Mouse (Mus musculus) C2C12 (cell line): ENCODE data around the gene Gucd1. TPM values are rescaled to one million over a fixed set of nuclear protein-coding genes. Genes with fewer than 3 reads are reported as not detected.
"Not testable (repeated sequence)": the region's sequence is repeated elsewhere in the genome, so short reads cannot be mapped to it uniquely, and the experiment has no call there.

Experiments used
- H3K27me3 ChIP-seq: one replicate; pipeline ENCODE4 v1.6.1; 2011; ENCODE audit not compliant: control insufficient read depth, insufficient read depth, insufficient read length
- H3K36me3 ChIP-seq: one replicate; pipeline ENCODE4 v1.6.1; 2011; ENCODE audit not compliant: control insufficient read depth, insufficient read depth
- H3K4me3 ChIP-seq: one replicate; pipeline ENCODE4 v1.5.1; 2011; ENCODE audit warnings: mild to moderate bottlenecking, control low read depth; ENCODE audit not compliant: poor library complexity, insufficient read depth, severe bottlenecking
- H3K79me2 ChIP-seq: one replicate; pipeline ENCODE4 v1.6.1; 2011; ENCODE audit not compliant: control insufficient read depth, insufficient read depth
- H3K79me3 ChIP-seq: one replicate; pipeline ENCODE4 v1.6.1; 2011; ENCODE audit warnings: low read depth, control low read depth
- H3ac ChIP-seq: one replicate; pipeline ENCODE3; 2011; ENCODE audit warnings: low read depth; ENCODE audit not compliant: control insufficient read depth, insufficient read length
- CEBPB ChIP-seq: IDR thresholded peaks from one replicate; pipeline ENCODE4 v1.6.1; 2011; ENCODE audit warnings: low read depth, mild to moderate bottlenecking, control low read depth, moderate library complexity
- CTCF ChIP-seq: IDR thresholded peaks from one replicate; pipeline ENCODE4 v1.5.1; 2011; ENCODE audit not compliant: control insufficient read depth, insufficient read depth, insufficient read length
- FOSL1 ChIP-seq: IDR thresholded peaks from one replicate; pipeline ENCODE4 v1.8.0; 2011; ENCODE audit warnings: mild to moderate bottlenecking, low read length; ENCODE audit not compliant: poor library complexity, insufficient read depth, severe bottlenecking
- MAX ChIP-seq: IDR thresholded peaks from one replicate; pipeline ENCODE4 v1.6.1; 2011; ENCODE audit warnings: mild to moderate bottlenecking, control low read depth
- MYOD1 ChIP-seq: IDR thresholded peaks from one replicate; pipeline ENCODE4 v1.6.1; 2011; ENCODE audit warnings: low read depth; ENCODE audit not compliant: control insufficient read depth, insufficient read length
- MYOG ChIP-seq: IDR thresholded peaks from one replicate; pipeline ENCODE4 v1.6.1; 2011; ENCODE audit not compliant: control insufficient read depth, insufficient read length; ENCODE audit errors: extremely low read depth
- USF1 ChIP-seq: IDR thresholded peaks from one replicate; pipeline ENCODE4 v1.6.1; 2011; ENCODE audit warnings: low read depth, mild to moderate bottlenecking, control low read depth, moderate library complexity
- polyA plus RNA-seq: library from polyadenylated mRNA; unstranded; fragments of >200 nt; fragmentation: generic; extraction: Trizol; gene quantifications from one replicate; pipeline ENCODE4 v1.2.1, GENCODE M21; 2012; ENCODE audit warnings: missing spikeins

The Gucd1 gene
- polyA plus RNA-seq, 1 experiment, result 15.7 TPM

GRCm38 (mm10) chr10:75424498-75424901 lies 93.3 kb downstream of the Gucd1 start:
- Histone ChIP-seq H3K79me2 (no peaks in the 10 kb centered on the region), H3K79me3 (no peaks in the 10 kb centered on the region), H3K36me3 (no peaks in the 10 kb centered on the region), H3K4me3 (no peak overlapping the region), H3K27me3 (no peaks in the 10 kb centered on the region), H3ac (no peak overlapping the region)
- TF ChIP-seq FOSL1 (no peak), CEBPB (no peak), USF1 (no peak), MAX (no peak), MYOD1 (no peak), CTCF (no peak), MYOG (no peak)

DNA sequence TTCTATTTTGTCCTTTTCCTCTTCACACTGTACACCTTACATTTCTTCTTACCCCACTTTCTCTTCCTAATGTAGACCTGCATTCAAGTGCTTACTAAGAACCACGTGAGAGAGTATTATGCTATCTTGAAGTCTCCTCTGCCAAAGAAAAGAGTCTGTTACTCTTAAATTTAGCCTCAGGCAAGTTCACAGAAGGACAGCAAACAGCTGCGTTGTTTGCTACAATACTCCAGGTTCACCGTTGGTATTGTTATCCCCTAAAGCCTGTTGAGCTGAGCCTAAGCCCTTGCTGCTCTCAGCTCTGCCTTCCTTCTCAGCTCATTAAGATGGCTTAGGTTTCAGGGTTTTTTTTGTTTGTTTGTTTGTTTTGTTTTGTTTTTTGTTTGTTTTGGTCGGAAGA lies 99.0 kb downstream of the Gucd1 start:
- no peak for TF ChIP-seq CTCF
- TF ChIP-seq MYOD1, result no peak
- TF ChIP-seq USF1, result no peak
- no peak for TF ChIP-seq MYOG
- no peak for TF ChIP-seq MAX
- no peak for TF ChIP-seq CEBPB
- no peak for TF ChIP-seq FOSL1
- Histone ChIP-seq H3K36me3 (no peaks in the 10 kb centered on the region), H3K4me3 (no peak overlapping the region), H3K79me2 (no peaks in the 10 kb centered on the region), H3ac (no peak overlapping the region), H3K27me3 (no peaks in the 10 kb centered on the region), H3K79me3 (no peaks in the 10 kb centered on the region)

DNA sequence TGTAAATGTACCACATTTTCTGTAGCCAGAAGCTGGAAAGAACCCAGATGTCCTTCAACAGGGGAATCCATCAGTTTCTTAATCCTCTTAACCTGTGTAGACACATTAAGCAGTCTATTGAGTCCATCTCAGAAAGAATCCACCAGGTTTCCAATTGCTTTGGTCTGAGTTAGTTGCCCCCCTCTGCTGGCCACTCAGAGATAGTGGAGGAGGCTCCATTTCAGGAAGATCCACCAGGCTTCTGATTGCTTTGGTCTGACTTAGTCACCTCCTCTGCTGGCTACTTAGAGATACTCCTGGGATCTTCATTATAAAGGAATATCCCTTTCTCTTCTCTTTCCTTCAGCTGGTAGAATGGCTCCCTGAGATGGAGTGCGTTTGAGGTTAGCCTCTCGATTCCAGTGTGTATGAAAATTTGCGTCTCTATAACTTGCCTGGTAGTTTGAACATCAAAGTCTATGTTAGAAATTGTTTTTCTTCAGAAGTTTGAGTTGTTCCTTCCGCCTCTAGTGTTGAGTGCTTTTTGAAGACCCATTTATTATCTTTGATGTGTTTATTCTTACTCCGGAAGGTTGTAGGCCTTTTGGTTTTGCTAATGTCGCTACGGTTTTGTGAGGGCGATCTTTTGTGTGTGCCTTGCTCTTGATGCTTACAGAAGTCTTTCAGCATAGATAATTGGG lies 100.3 kb downstream of the Gucd1 start:
- Histone ChIP-seq H3K36me3 (no peaks in the 10 kb centered on the region), H3ac (no peak overlapping the region)
- TF ChIP-seq CTCF (no peak), CEBPB (no peak), FOSL1 (no peak), MYOG (no peak), MAX (no peak), MYOD1 (no peak), USF1 (no peak)

DNA sequence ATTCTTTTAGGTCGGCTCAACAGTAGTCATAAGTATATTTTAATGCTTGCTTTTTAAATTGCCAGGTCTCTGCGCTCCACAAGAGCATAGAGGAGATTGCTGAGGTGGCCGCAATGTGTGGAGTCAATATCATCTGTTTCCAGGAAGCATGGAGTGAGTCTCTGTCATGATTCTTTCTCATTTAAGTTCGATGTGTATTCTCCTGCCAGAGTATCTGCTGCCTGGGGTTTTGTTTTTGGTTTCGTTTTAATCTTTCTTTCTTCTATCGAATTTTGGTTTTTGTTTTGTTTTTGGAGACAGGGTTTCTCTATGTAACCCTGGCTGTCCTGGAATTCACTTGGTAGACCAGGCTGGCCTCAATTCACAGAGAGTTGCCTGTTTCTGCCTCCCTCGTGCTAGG lies 102.8 kb downstream of the Gucd1 start:
- H3ac ChIP-seq, result no peak overlapping the region
- H3K79me2 ChIP-seq, result no peaks in the 10 kb centered on the region
- no peaks in the 10 kb centered on the region for H3K79me3 ChIP-seq
- TF ChIP-seq CTCF (no peak), USF1 (no peak), MYOD1 (no peak), FOSL1 (no peak), MYOG (no peak), MAX (no peak), CEBPB (no peak)
- H3K4me3 ChIP-seq, result no peak overlapping the region
- no peaks in the 10 kb centered on the region for H3K27me3 ChIP-seq
- H3K36me3 ChIP-seq, result no peaks in the 10 kb centered on the region

More for the DNA sequence above, 100.3 kb downstream of the Gucd1 start:
- Histone ChIP-seq H3K79me2 (no peaks in the 10 kb centered on the region), H3K27me3 (no peaks in the 10 kb centered on the region), H3K79me3 (no peaks in the 10 kb centered on the region), H3K4me3 (no peak overlapping the region)

GRCm38 (mm10) chr10:75412114-75413103 lies 105.4 kb downstream of the Gucd1 start:
- H3ac ChIP-seq, result no peak overlapping the region
- no peaks in the 10 kb centered on the region for H3K36me3 ChIP-seq
- no peak overlapping the region for H3K4me3 ChIP-seq
- no peaks in the 10 kb centered on the region for H3K79me3 ChIP-seq
- no peak for TF ChIP-seq USF1
- TF ChIP-seq MYOG, result no peak
- TF ChIP-seq CTCF, result no peak
- TF ChIP-seq FOSL1, result no peak
- TF ChIP-seq MYOD1, result no peak
- no peak for TF ChIP-seq MAX
- no peaks in the 10 kb centered on the region for H3K27me3 ChIP-seq
- H3K79me2 ChIP-seq, result no peaks in the 10 kb centered on the region

DNA sequence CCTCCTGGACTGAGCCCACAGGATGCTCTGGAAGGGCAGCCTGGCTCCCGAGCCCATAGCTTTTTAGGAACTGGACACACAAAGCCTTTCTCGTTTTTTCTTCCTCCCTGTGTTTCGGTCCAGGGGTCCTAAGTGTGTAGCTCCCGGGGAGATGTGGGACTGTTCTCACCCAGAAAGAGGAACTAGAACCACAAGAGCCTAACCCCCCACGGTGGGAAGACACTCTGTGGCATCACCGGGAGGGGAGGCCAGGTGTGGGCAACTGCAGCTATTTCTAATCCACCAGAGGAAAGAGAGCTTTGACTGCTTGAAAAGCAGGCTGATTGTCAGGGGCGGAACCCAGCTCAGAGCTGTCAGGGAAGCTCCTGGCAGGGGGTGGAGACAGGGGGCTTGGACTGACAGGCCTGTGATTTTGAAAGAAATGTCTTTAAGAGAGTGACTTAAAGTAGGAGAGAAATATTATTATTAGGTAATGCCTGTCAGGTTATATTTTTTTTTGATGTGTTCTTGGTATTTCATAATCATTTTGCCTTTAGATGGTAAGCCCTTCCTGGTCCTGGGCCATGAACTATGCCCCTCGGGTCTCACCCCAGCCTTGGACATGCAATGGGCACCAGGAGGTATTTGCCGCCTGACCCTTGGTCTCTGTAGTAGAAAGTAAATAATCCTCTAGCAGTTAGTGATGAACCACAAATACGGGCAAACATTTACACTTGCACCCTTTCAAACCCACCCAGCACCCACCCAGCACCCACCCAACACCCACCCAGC lies 106.2 kb downstream of the Gucd1 start:
- not testable (repeated sequence) for H3ac ChIP-seq, H3K27me3 ChIP-seq, H3K4me3 ChIP-seq, H3K36me3 ChIP-seq, H3K79me2 ChIP-seq, H3K79me3 ChIP-seq
